Mouse (Mus musculus) CH12.LX (cell line): ENCODE data around the gene Pofut1. TPM values are rescaled to one million over a fixed set of nuclear protein-coding genes. Genes with fewer than 3 reads are reported as not detected.

Experiments used
- DNase-seq: peaks from one replicate; pipeline ENCODE4 v3.0.0-alpha.2; 2013; ENCODE audit errors: extremely low read depth
- H3K27ac ChIP-seq: 2 replicates; pipeline ENCODE4 v1.5.1; 2012; ENCODE audit warnings: low read depth, mild to moderate bottlenecking, control low read depth, moderate library complexity; ENCODE audit not compliant: insufficient read depth
- H3K27me3 ChIP-seq: replicated peaks from 2 replicates; pipeline ENCODE3; 2012; ENCODE audit warnings: inconsistent platforms
- H3K36me3 ChIP-seq, 2 experiments: replicated peaks in 1 of 2; 2 replicates each; pipeline versions ENCODE3 to v1.6.1; 2012; ENCODE audit warnings: inconsistent platforms in 1 of 2, low read length in 1 of 2, mild to moderate bottlenecking in 1 of 2, mixed read lengths in 1 of 2, moderate library complexity in 1 of 2; ENCODE audit not compliant: control insufficient read depth in 1 of 2, insufficient read depth in 1 of 2
- H3K4me1 ChIP-seq, 2 experiments: 2 replicates each; pipeline ENCODE4 v1.6.1; 2012; ENCODE audit warnings: inconsistent platforms in 1 of 2, moderate library complexity in 1 of 2; ENCODE audit not compliant: insufficient read depth in 2 of 2, control insufficient read depth in 1 of 2
- H3K4me2 ChIP-seq: 2 replicates; pipeline ENCODE4 v1.6.1; 2012; ENCODE audit warnings: low read depth, mild to moderate bottlenecking, control low read depth; ENCODE audit not compliant: poor library complexity, insufficient read depth, severe bottlenecking
- H3K4me3 ChIP-seq, 3 experiments: fragments of 150-350 bp in 1 of 3; sonication (generic) in 1 of 3; replicated peaks in 1 of 3; 2 replicates each; pipeline versions ENCODE3 to v1.5.1; 2011 to 2012; ENCODE audit warnings: low read depth in 2 of 3, low read length in 2 of 3, mild to moderate bottlenecking in 2 of 3, moderate library complexity in 2 of 3, control low read depth in 1 of 3, improper control_type of control experiment in 1 of 3, inconsistent platforms in 1 of 3, mixed read lengths in 1 of 3; ENCODE audit not compliant: poor library complexity in 1 of 3
- H3K79me2 ChIP-seq: replicated peaks from 2 replicates; pipeline ENCODE4 v1.6.1; 2012; ENCODE audit warnings: mild to moderate bottlenecking, moderate library complexity; ENCODE audit not compliant: control insufficient read depth, poor library complexity, insufficient read depth, severe bottlenecking; ENCODE audit errors: extremely low read depth
- H3K9ac ChIP-seq: 2 replicates; pipeline ENCODE4 v1.6.1; 2012; ENCODE audit warnings: low read depth, mild to moderate bottlenecking, control low read depth, moderate library complexity; ENCODE audit not compliant: insufficient read depth
- H3K9me3 ChIP-seq: replicated peaks from 2 replicates; pipeline ENCODE3; 2012; ENCODE audit warnings: low read length, inconsistent platforms, mixed read lengths
- BHLHE40 ChIP-seq: IDR thresholded peaks from 2 replicates; pipeline ENCODE4 v1.6.1; 2011; ENCODE audit warnings: mild to moderate bottlenecking, low read depth, low read length, improper control_type of control experiment
- CHD1 ChIP-seq: IDR thresholded peaks from 2 replicates; pipeline ENCODE4 v1.6.1; 2012; ENCODE audit warnings: low read depth, low read length, improper control_type of control experiment, inconsistent platforms
- CHD2 ChIP-seq: IDR thresholded peaks from 2 replicates; pipeline ENCODE4 v1.6.1; 2011; ENCODE audit warnings: low read length, improper control_type of control experiment
- CTCF ChIP-seq, 2 experiments: IDR thresholded peaks in 1 of 2; conservative IDR thresholded peaks in 1 of 2; 2 replicates each; pipeline ENCODE4 v1.5.1; 2011 to 2012; ENCODE audit warnings: low read depth in 2 of 2, low read length in 2 of 2, improper control_type of control experiment in 1 of 2, inconsistent platforms in 1 of 2, mild to moderate bottlenecking in 1 of 2, moderate library complexity in 1 of 2
- E2F4 ChIP-seq: IDR thresholded peaks from 2 replicates; pipeline ENCODE4 v1.6.1; 2011; ENCODE audit warnings: low read depth, low read length, improper control_type of control experiment; ENCODE audit not compliant: insufficient replicate concordance
- ELF1 ChIP-seq: IDR thresholded peaks from 2 replicates; pipeline ENCODE4 v1.6.1; 2014; ENCODE audit warnings: low read depth, mild to moderate bottlenecking, inconsistent platforms, low read length, improper control_type of control experiment
- EP300 ChIP-seq: IDR thresholded peaks from 2 replicates; pipeline ENCODE4 v1.6.1; 2011; ENCODE audit warnings: low read length, improper control_type of control experiment
- ETS1 ChIP-seq: conservative IDR thresholded peaks from 2 replicates; pipeline ENCODE4 v1.6.1; 2012; ENCODE audit warnings: low read depth, mild to moderate bottlenecking, inconsistent platforms, low read length, improper control_type of control experiment, moderate library complexity
- GABPA ChIP-seq: IDR thresholded peaks from 2 replicates; pipeline ENCODE4 v1.6.1; 2012; ENCODE audit warnings: low read depth, low read length, improper control_type of control experiment, inconsistent platforms; ENCODE audit not compliant: insufficient replicate concordance
- HCFC1 ChIP-seq: IDR thresholded peaks from 2 replicates; pipeline ENCODE4 v1.6.1; 2012; ENCODE audit warnings: low read depth, mild to moderate bottlenecking, inconsistent platforms, low read length, improper control_type of control experiment
- IRF4 ChIP-seq: IDR thresholded peaks from 2 replicates; pipeline ENCODE4 v1.6.1; 2014; ENCODE audit warnings: low read depth, mild to moderate bottlenecking, inconsistent platforms, low read length, improper control_type of control experiment
- JUN ChIP-seq: IDR thresholded peaks from 2 replicates; pipeline ENCODE4 v1.6.1; 2011; ENCODE audit warnings: low read depth, mild to moderate bottlenecking, low read length, improper control_type of control experiment, moderate library complexity; ENCODE audit not compliant: insufficient read depth
- JUND ChIP-seq: conservative IDR thresholded peaks from 2 replicates; pipeline ENCODE4 v1.6.1; 2011; ENCODE audit warnings: low read depth, low read length, improper control_type of control experiment
- KAT2A ChIP-seq: IDR thresholded peaks from 2 replicates; pipeline ENCODE4 v1.6.1; 2012; ENCODE audit warnings: low read length, improper control_type of control experiment, inconsistent platforms; ENCODE audit not compliant: insufficient replicate concordance
- MAFK ChIP-seq: IDR thresholded peaks from 2 replicates; pipeline ENCODE4 v1.6.1; 2011; ENCODE audit warnings: low read length, improper control_type of control experiment; ENCODE audit not compliant: insufficient replicate concordance
- MAX ChIP-seq: IDR thresholded peaks from 2 replicates; pipeline ENCODE4 v1.6.1; 2011; ENCODE audit warnings: low read length, improper control_type of control experiment
- MAZ ChIP-seq: IDR thresholded peaks from 2 replicates; pipeline ENCODE4 v1.6.1; 2012; ENCODE audit warnings: low read depth, mild to moderate bottlenecking, inconsistent platforms, low read length, improper control_type of control experiment, moderate library complexity
- MEF2A ChIP-seq: IDR thresholded peaks from 2 replicates; pipeline ENCODE4 v1.6.1; 2014; ENCODE audit warnings: low read depth, mild to moderate bottlenecking, inconsistent platforms, low read length, improper control_type of control experiment, borderline replicate concordance
- MXI1 ChIP-seq: IDR thresholded peaks from 2 replicates; pipeline ENCODE4 v1.6.1; 2011; ENCODE audit warnings: mild to moderate bottlenecking, low read depth, low read length, improper control_type of control experiment
- MYC ChIP-seq: IDR thresholded peaks from 2 replicates; pipeline ENCODE4 v1.6.1; 2011; ENCODE audit warnings: low read depth, mild to moderate bottlenecking, improper control_type of control experiment, low read length
- NELFE ChIP-seq: IDR thresholded peaks from 2 replicates; pipeline ENCODE4 v1.6.1; 2011; ENCODE audit warnings: low read depth, low read length, improper control_type of control experiment
- NRF1 ChIP-seq: IDR thresholded peaks from 2 replicates; pipeline ENCODE4 v1.6.1; 2014; ENCODE audit warnings: low read depth, mild to moderate bottlenecking, inconsistent platforms, low read length, improper control_type of control experiment, moderate library complexity
- PAX5 ChIP-seq: IDR thresholded peaks from 2 replicates; pipeline ENCODE4 v1.6.1; 2012; ENCODE audit warnings: low read length, inconsistent platforms, mixed read lengths
- POLR2A ChIP-seq: IDR thresholded peaks from 2 replicates; pipeline ENCODE4 v1.6.1; 2011; ENCODE audit warnings: low read depth, mild to moderate bottlenecking, improper control_type of control experiment, low read length
- POLR2AphosphoS2 ChIP-seq: IDR thresholded peaks from 2 replicates; pipeline ENCODE4 v1.6.1; 2011; ENCODE audit warnings: low read depth, low read length, improper control_type of control experiment
- RAD21 ChIP-seq: IDR thresholded peaks from 2 replicates; pipeline ENCODE4 v1.6.1; 2011; ENCODE audit warnings: low read depth, mild to moderate bottlenecking, low read length, improper control_type of control experiment, moderate library complexity
- RCOR1 ChIP-seq: conservative IDR thresholded peaks from 2 replicates; pipeline ENCODE4 v1.6.1; 2012; ENCODE audit warnings: low read depth, mild to moderate bottlenecking, inconsistent platforms, low read length, improper control_type of control experiment
- SIN3A ChIP-seq: IDR thresholded peaks from 2 replicates; pipeline ENCODE4 v1.6.1; 2012; ENCODE audit warnings: low read length, improper control_type of control experiment, inconsistent platforms
- SMC3 ChIP-seq: IDR thresholded peaks from 2 replicates; pipeline ENCODE4 v1.6.1; 2011; ENCODE audit warnings: low read depth, low read length, improper control_type of control experiment
- TBP ChIP-seq: conservative IDR thresholded peaks from 2 replicates; pipeline ENCODE4 v1.6.1; 2011; ENCODE audit warnings: low read depth, low read length, improper control_type of control experiment
- TCF12 ChIP-seq: IDR thresholded peaks from 2 replicates; pipeline ENCODE4 v1.6.1; 2014; ENCODE audit warnings: low read depth, mild to moderate bottlenecking, inconsistent platforms, low read length, improper control_type of control experiment
- UBTF ChIP-seq: IDR thresholded peaks from 2 replicates; pipeline ENCODE4 v1.6.1; 2012; ENCODE audit warnings: low read depth, mild to moderate bottlenecking, inconsistent platforms, low read length, improper control_type of control experiment, moderate library complexity
- USF1 ChIP-seq: IDR thresholded peaks from 2 replicates; pipeline ENCODE4 v1.6.1; 2014; ENCODE audit warnings: low read depth, mild to moderate bottlenecking, inconsistent platforms, low read length, improper control_type of control experiment
- USF2 ChIP-seq: conservative IDR thresholded peaks from 2 replicates; pipeline ENCODE4 v1.6.1; 2011; ENCODE audit warnings: low read depth, low read length, improper control_type of control experiment
- ZC3H11A ChIP-seq: IDR thresholded peaks from 2 replicates; pipeline ENCODE4 v1.6.1; 2012; ENCODE audit warnings: low read depth, mild to moderate bottlenecking, inconsistent platforms, low read length, improper control_type of control experiment
- ZKSCAN1 ChIP-seq: IDR thresholded peaks from 2 replicates; pipeline ENCODE4 v1.6.1; 2012; ENCODE audit warnings: low read depth, inconsistent platforms, low read length, improper control_type of control experiment, borderline replicate concordance
- ZMIZ1 ChIP-seq: IDR thresholded peaks from 2 replicates; pipeline ENCODE4 v1.6.1; 2012; ENCODE audit warnings: low read depth, mild to moderate bottlenecking, inconsistent platforms, low read length, improper control_type of control experiment
- ZNF384 ChIP-seq: IDR thresholded peaks from 2 replicates; pipeline ENCODE4 v1.6.1; 2012; ENCODE audit warnings: low read depth, low read length, improper control_type of control experiment, inconsistent platforms
- dilution Hi-C: fragments of 300-500 bp; cut with MboI; formaldehyde crosslinking; loops from 2 replicates; pipeline ENCODE4 v1.14.3; 2020; ENCODE audit warnings: low sequenced_read_pairs; ENCODE audit not compliant: extremely low pct_unique_long_range_greater_than_20kb, extremely low pct_ligation_motif_present
- in situ Hi-C: fragments of 300-500 bp; cut with MboI; formaldehyde crosslinking; loops from 3 replicates; pipeline ENCODE4 v1.14.3; 2019; ENCODE audit warnings: low sequenced_read_pairs, low pct_ligation_motif_present, low pct_unique_long_range_greater_than_20kb, mixed read lengths
- polyA plus RNA-seq: library from polyadenylated mRNA; unstranded; fragments of >175 nt; gene quantifications from 2 replicates; pipeline ENCODE4 v1.2.1, GENCODE M21; 2012; ENCODE audit warnings: low read depth; ENCODE audit not compliant: insufficient read length
- total RNA-seq, 2 experiments: library from RNA; depleted of rRNA; stranded (reverse); fragments of 300-350 nt in 1 of 2; fragments of >200 nt in 1 of 2; gene quantifications; 2 replicates each; pipeline ENCODE4 v1.2.3; 2012 to 2014

Gene Pofut1
- total RNA-seq (2012; rRNA removed) (20.4 and 25.6 TPM in 2 replicates), total RNA-seq (2014; rRNA removed) (19.4 and 22.8 TPM in 2 replicates), polyA plus RNA-seq (15.0 and 15.6 TPM in 2 replicates)

GRCm38 (mm10) chr2:153241250-153242014 lies at the start of gene Pofut1, which contains the start of gene Plagl2:
Gene Pofut1, plus strand, starts transcription at chr2:153241533.
Gene Plagl2, minus strand, starts transcription at chr2:153241426.
- in situ Hi-C loops (no loop called here), dilution Hi-C loops (no loop called here)
- Histone ChIP-seq H3K4me2 (peak within 1 kb of the TSS; percentile 91), H3K79me2 (peaks cover 58% of the 10 kb centered on the region), H3K4me3 (peak within 1 kb of the TSS; percentile 76 to 95 (median 82))
- TF ChIP-seq CHD1 (0 out of 2 replicates have a peak, but pooled peaks have one; percentile 50), MXI1 (peak; percentile 70; the same call in 1 of the 2 replicates), USF2 (no peak), ELF1 (peak; percentile 64; the same call in 1 of the 2 replicates), IRF4 (peak; percentile 38), ZKSCAN1 (no peak), RAD21 (peak; percentile 10; the same call in 1 of the 2 replicates), CHD2 (no peak), BHLHE40 (peak; percentile 26; the same call in 1 of the 2 replicates), MAX (peak; percentile 35; the same call in 1 of the 2 replicates), GABPA (peak; percentile 18; the same call in 1 of the 2 replicates), HCFC1 (peak; percentile 75), USF1 (no peak), UBTF (no peak; the same call in 1 of the 2 replicates), ZMIZ1 (peak; percentile 78), ZC3H11A (no peak), RCOR1 (0 out of 2 replicates have a peak, but pooled peaks have one; percentile 51), ZNF384 (no peak), KAT2A (peak; percentile 66; the same call in 1 of the 2 replicates), NELFE (peak; percentile 84), CTCF (conservative IDR thresholded peaks at IDR 0.05 in 1 of 2, IDR thresholded peaks at IDR 0.05 in 1 of 2; ENCODE audit: low read depth in 2 of 2, low read length in 2 of 2) (peak in 1 of 2 experiments; percentile 53; a peak in 2 of 4 replicates), SIN3A (peak; percentile 91), SMC3 (peak; percentile 47), JUND (no peak), MEF2A (peak; percentile 49; the same call in 1 of the 2 replicates), PAX5 (no peak), TCF12 (peak; percentile 95), MAFK (no peak), ETS1 (no peak), NRF1 (peak; percentile 58), JUN (no peak), POLR2A (peak; percentile 79), MYC (no peak), E2F4 (no peak), MAZ (peak; percentile 77), TBP (peak; percentile 77), POLR2AphosphoS2 (no peak), EP300 (no peak)
- TF ChIP-seq, all 38 proteins: peak for 22
- Histone ChIP-seq H3K9ac (peak within 1 kb of the TSS; percentile 92), H3K9me3 (no peaks in the 10 kb centered on the region), H3K27ac (peak within 1 kb of the TSS; percentile 74), H3K27me3 (no peaks in the 10 kb centered on the region), H3K4me1 (peaks cover 13 to 62% of the 10 kb centered on the region in 2 experiments), H3K36me3 (peaks cover 17 to 41% of the 10 kb centered on the region in 2 experiments)
- DNase-seq, result peak; percentile 82
